Mouse (Mus musculus): Measurements from ENCODE around the gene Erc2.

GRCm38 (mm10) chr14:27731086-27731485, 108.9 kb downstream of the Erc2 start:
- TF ChIP-seq GATA1 (IDR thresholded peaks at IDR 0.05; ENCODE audit: borderline replicate concordance, low read length) (no peak), FLI1 (IDR thresholded peaks at IDR 0.05; ENCODE audit: low read length) (no peak)
